Mouse (Mus musculus): ENCODE data around the gene Creld2. TPM values are rescaled to one million over a fixed set of nuclear protein-coding genes. Genes with fewer than 3 reads are reported as not detected.

The Creld2 gene
- polyA plus RNA-seq, 1 experiment, result 1.7 TPM

DNA sequence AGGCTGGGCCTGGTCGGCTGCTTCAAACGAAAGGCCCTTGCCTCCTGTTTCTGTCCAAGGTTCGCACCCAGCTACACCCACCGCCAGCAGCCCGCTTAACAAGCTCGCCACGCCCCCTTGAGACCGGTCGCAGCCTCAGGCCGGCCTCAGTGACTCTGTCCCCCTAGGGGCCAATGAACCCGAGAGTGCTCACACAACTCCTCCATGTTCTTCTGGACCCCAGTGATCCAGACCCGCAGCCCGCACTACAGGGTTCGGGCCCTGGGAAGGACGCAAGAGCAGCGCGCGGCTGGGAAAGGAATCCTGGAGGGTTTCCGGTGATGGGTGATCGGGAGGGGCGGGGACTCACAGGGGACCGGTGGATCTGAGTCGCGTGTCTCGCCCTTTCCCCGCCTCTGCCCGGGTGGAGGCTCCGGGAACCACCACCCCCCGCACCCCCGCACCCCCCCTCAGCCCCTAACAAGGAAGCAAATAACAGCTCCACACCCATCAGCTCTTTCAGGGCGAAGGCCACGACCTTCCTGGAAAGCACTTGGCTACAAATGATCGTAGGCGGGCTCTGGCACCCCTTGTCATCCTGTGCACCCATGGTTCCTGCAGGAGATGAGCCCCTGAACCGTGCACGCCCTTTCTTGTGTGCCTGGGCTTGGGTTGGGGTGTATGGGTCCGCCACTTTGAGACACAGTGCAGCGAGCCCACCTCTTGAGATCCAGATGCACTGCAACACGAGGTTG is 17.9 kb downstream of the Creld2 start:
- H3K27me3 ChIP-seq (ENCODE audit: control insufficient read depth), result peaks cover 29% of the 10 kb centered on the region

DNA sequence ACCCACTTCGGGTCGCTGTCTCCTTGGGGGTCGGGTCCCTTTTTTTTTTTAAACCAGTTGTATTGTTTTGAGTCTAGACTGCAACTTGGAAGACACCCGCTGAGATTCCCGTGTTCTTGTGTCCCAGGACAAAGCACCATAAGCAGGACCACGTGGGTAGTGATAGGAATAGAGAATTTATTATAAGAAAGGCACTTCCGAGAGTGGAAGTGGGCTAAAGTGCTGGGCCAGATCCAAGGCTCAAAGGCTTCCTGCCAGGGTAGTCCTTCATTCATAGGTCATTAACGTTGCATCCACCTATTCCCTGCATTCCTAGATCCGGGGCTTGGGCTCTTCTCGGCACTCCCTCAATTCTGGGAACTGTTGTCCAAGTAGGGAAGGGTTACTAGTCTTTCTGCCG is 18.5 kb downstream of the Creld2 start:
- H3K27me3 ChIP-seq (ENCODE audit: control insufficient read depth), result peaks cover 29% of the 10 kb centered on the region
- TF ChIP-seq GATA1 (IDR thresholded peaks at IDR 0.05; ENCODE audit: low read length) (no peak), TAL1 (IDR thresholded peaks at IDR 0.05; ENCODE audit: low read length) (no peak)
- H3K4me3 ChIP-seq (replicated peaks), result no peak overlapping the region
- no peaks in the 10 kb centered on the region for H3K9me3 ChIP-seq (ENCODE audit: control insufficient read depth, low read length)
- H3K36me3 ChIP-seq (ENCODE audit: control insufficient read depth), result no peaks in the 10 kb centered on the region
- H3K4me1 ChIP-seq (ENCODE audit: control insufficient read depth), result peaks cover 8% of the 10 kb centered on the region

More for the DNA sequence above, 17.9 kb downstream of the Creld2 start:
- TF ChIP-seq TAL1 (IDR thresholded peaks at IDR 0.05; ENCODE audit: low read length) (no peak), GATA1 (IDR thresholded peaks at IDR 0.05; ENCODE audit: low read length) (no peak)
- H3K4me3 ChIP-seq (replicated peaks), result peak overlapping the region; percentile 45
- H3K4me1 ChIP-seq (ENCODE audit: control insufficient read depth), result peaks cover 8% of the 10 kb centered on the region
- H3K36me3 ChIP-seq (ENCODE audit: control insufficient read depth), result no peaks in the 10 kb centered on the region
- H3K9me3 ChIP-seq (ENCODE audit: control insufficient read depth, low read length), result no peaks in the 10 kb centered on the region

DNA sequence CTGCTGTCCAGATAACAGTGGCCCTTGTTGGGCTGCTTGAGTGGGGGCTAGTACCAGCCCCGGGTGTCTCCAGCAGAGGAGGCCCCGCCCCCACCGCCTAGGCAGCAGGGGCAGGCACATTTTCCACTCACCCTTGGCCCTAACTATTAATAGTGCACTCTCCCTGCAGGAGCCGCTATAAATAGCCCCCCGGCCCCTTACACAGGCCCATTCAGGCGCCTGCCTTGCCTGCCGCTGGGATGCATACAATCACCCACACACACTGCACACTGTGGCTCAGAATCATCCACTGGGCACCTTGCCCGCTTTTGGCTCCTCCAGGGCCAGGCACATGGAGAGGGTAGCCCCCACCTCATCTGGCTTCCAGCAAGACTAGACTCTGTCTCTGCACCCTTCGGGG is 19.8 kb downstream of the Creld2 start:
- peaks cover 29% of the 10 kb centered on the region for H3K27me3 ChIP-seq (ENCODE audit: control insufficient read depth)

DNA sequence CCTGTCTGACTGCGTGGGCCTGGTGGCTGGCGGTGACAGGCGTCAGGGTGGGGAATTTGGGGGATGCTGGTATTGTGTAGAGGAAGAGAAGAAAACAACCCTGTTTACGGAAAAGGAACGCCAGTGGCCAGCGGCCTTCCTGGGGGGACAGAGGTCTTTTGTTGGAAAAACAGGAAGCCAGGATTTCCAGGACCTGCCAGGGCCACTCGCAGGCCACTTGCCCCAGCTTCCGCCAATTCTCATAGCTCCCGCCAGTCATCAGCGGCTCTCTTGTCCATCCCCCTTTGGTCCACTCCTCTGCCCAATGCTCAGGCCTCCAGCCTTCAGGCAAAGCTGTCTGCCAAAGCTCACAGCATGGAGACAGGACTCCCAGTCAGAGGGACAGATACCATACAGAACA is 20.7 kb downstream of the Creld2 start:
- Histone ChIP-seq H3K36me3 (ENCODE audit: control insufficient read depth) (no peaks in the 10 kb centered on the region), H3K4me3 (replicated peaks) (no peak overlapping the region), H3K27me3 (ENCODE audit: control insufficient read depth) (peaks cover 29% of the 10 kb centered on the region), H3K9me3 (ENCODE audit: control insufficient read depth, low read length) (no peaks in the 10 kb centered on the region), H3K4me1 (ENCODE audit: control insufficient read depth) (peaks cover 8% of the 10 kb centered on the region)
- no peak for TF ChIP-seq GATA1 (IDR thresholded peaks at IDR 0.05; ENCODE audit: low read length)
- TF ChIP-seq TAL1 (IDR thresholded peaks at IDR 0.05; ENCODE audit: low read length), result no peak

More for the DNA sequence above, 19.8 kb downstream of the Creld2 start:
- H3K9me3 ChIP-seq (ENCODE audit: control insufficient read depth, low read length), result no peaks in the 10 kb centered on the region
- no peak overlapping the region for H3K4me3 ChIP-seq (replicated peaks)
- peaks cover 8% of the 10 kb centered on the region for H3K4me1 ChIP-seq (ENCODE audit: control insufficient read depth)
- TF ChIP-seq GATA1 (IDR thresholded peaks at IDR 0.05; ENCODE audit: low read length) (no peak), TAL1 (IDR thresholded peaks at IDR 0.05; ENCODE audit: low read length) (no peak)
- no peaks in the 10 kb centered on the region for H3K36me3 ChIP-seq (ENCODE audit: control insufficient read depth)

DNA sequence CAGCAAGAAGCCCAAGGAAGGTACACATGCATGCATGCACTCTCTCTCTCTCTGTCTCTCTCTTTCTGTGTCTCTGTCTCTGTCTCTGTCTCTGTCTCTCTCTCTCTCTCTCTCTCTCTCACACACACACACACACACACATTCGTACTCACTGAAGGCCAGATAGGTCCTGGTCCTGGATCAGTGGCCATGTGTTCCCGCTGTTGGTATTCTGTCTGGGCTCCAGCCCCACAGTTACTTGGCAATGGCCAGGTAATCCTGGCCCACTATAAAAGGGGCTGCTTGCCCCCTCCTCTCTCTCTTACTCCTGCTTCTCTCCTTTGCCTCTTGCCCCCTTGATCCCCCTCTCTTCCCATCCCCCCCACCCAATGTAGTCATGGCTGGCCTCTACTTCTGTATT is 21.7 kb downstream of the Creld2 start:
- H3K27me3 ChIP-seq (ENCODE audit: control insufficient read depth), result peaks cover 29% of the 10 kb centered on the region
- H3K9me3 ChIP-seq (ENCODE audit: control insufficient read depth, low read length), result no peaks in the 10 kb centered on the region
- no peak for TF ChIP-seq GATA1 (IDR thresholded peaks at IDR 0.05; ENCODE audit: low read length)
- TF ChIP-seq TAL1 (IDR thresholded peaks at IDR 0.05; ENCODE audit: low read length), result no peak
- H3K36me3 ChIP-seq (ENCODE audit: control insufficient read depth), result no peaks in the 10 kb centered on the region
- peaks cover 8% of the 10 kb centered on the region for H3K4me1 ChIP-seq (ENCODE audit: control insufficient read depth)
- H3K4me3 ChIP-seq (replicated peaks), result no peak overlapping the region

DNA sequence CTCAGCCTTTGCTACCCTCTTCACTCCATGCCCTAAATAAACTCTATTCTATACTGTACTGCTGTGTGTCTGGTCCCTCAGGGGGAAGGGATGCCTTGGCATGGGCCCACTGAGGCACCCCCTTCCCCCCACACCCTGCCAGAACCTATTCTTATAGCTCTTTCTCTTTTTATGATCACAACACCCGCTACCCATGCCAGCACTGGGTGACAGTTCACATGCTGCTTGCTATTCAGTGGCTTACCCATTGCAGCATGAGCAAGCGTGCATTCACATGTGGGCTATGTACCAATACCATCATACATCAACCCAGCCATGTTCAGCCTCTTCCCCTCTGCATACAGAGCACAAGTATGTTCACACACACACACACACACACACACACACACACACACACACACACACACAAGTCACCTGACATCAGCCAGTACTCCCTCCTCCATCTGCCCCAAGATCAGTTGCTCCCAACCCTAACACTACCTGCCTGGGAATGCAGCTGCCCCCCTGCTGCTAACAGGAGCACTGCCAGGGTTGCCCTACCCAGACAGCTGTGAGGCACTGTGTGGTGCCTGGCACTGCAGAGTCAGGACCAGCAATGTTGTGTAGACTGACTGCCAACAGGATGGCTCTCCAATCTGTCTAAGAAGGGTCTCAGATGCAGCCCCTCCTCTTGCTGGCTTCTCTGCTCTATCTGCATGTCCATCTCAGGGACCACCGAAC is 22.3 kb downstream of the Creld2 start:
- Histone ChIP-seq H3K27me3 (ENCODE audit: control insufficient read depth) (peaks cover 25% of the 10 kb centered on the region), H3K9me3 (ENCODE audit: control insufficient read depth, low read length) (no peaks in the 10 kb centered on the region), H3K4me3 (replicated peaks) (no peak overlapping the region), H3K36me3 (ENCODE audit: control insufficient read depth) (no peaks in the 10 kb centered on the region), H3K4me1 (ENCODE audit: control insufficient read depth) (peaks cover 6% of the 10 kb centered on the region)
- TF ChIP-seq TAL1 (IDR thresholded peaks at IDR 0.05; ENCODE audit: low read length) (no peak), GATA1 (IDR thresholded peaks at IDR 0.05; ENCODE audit: low read length) (no peak)

DNA sequence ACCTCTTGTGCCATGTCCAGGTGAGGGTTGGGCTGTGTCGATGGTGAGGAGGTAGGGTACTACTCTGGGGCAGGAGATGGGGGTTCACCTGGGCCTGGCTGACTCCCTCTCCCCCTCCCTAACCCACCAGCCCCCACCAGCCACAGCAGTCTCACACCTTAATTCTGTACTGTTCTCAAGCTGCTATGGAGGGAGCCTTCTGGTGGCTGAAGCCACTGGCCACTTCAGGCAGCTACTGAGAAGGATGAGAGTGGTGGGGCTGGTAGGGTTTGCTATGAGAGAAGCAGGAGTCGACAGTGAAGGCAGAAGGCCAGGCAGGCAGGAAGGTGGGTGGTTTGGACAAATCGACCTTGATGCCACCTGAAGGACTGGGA is 22.8 kb downstream of the Creld2 start:
- TF ChIP-seq TAL1 (IDR thresholded peaks at IDR 0.05; ENCODE audit: low read length) (no peak), GATA1 (IDR thresholded peaks at IDR 0.05; ENCODE audit: low read length) (no peak)

DNA sequence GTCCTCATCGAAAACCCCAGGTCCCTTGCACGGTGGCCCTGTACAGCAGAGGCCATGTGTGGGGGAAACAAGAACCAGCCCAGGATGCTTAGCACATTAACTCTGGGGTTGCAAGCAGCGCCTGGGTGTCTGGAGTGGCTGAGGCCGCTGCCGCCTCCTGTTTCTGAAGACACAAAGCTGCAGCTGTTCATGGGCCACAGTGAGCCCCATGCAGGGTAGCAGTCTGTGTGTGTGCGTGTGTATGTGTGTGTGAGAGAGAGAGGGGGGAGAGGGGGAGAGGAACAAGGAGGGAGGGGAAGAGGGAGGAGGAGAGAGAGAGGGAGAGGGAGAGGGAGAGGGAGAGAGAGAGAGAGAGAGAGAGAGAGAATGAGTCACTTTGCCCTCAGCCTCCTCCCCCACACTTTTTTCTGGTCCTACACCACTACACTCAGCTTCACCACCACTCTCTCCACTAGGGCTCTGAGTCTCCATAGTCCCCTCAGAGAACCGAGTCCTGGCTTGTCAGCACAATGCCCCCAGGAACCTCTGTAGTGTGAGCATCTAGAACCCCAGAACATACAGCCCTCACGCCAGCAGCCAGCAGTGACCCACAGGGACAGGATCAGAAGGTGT is 24.1 kb downstream of the Creld2 start:
- H3K27me3 ChIP-seq (ENCODE audit: control insufficient read depth), result peaks cover 11% of the 10 kb centered on the region
- TF ChIP-seq TAL1 (IDR thresholded peaks at IDR 0.05; ENCODE audit: low read length) (no peak), GATA1 (IDR thresholded peaks at IDR 0.05; ENCODE audit: low read length) (no peak)

More for the DNA sequence above, 22.8 kb downstream of the Creld2 start:
- peaks cover 3% of the 10 kb centered on the region for H3K4me1 ChIP-seq (ENCODE audit: control insufficient read depth)
- no peaks in the 10 kb centered on the region for H3K36me3 ChIP-seq (ENCODE audit: control insufficient read depth)
- H3K9me3 ChIP-seq (ENCODE audit: control insufficient read depth, low read length), result no peaks in the 10 kb centered on the region
- peaks cover 21% of the 10 kb centered on the region for H3K27me3 ChIP-seq (ENCODE audit: control insufficient read depth)
- H3K4me3 ChIP-seq (replicated peaks), result no peak overlapping the region

DNA sequence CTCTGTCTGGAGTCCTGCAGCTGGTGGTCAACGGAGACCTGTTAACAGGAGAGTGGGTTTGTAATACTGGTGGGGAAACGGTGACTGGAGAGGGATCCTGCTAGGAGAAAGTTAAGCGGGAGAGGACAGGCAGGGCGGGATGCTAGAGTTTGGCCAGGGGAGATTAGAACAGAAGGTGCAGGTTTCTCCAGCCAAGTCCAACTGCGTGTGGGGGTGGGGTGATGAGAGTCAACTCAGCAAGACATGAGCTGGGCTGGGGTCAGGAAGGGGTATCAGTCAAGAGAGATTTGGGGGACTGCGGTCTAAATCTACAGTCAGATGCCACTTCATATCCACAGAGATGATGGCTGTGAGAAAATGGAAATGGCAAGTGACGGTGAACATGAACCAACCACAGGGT is 25.5 kb downstream of the Creld2 start:
- TF ChIP-seq TAL1 (IDR thresholded peaks at IDR 0.05; ENCODE audit: low read length) (no peak), GATA1 (IDR thresholded peaks at IDR 0.05; ENCODE audit: low read length) (no peak)
- Histone ChIP-seq H3K4me3 (replicated peaks) (no peak overlapping the region), H3K4me1 (ENCODE audit: control insufficient read depth) (no peaks in the 10 kb centered on the region), H3K27me3 (ENCODE audit: control insufficient read depth) (0 out of 2 replicates have a peak, but pooled peaks cover 2% of the 10 kb centered on the region), H3K9me3 (ENCODE audit: control insufficient read depth, low read length) (no peaks in the 10 kb centered on the region), H3K36me3 (ENCODE audit: control insufficient read depth) (no peaks in the 10 kb centered on the region)

More for the DNA sequence above, 24.1 kb downstream of the Creld2 start:
- Histone ChIP-seq H3K4me1 (ENCODE audit: control insufficient read depth) (no peaks in the 10 kb centered on the region), H3K36me3 (ENCODE audit: control insufficient read depth) (no peaks in the 10 kb centered on the region), H3K4me3 (replicated peaks) (no peak overlapping the region), H3K9me3 (ENCODE audit: control insufficient read depth, low read length) (no peaks in the 10 kb centered on the region)

Measured in erythroblast, embryonic 14.5 days (primary cell).